Mouse (Mus musculus) liver, postnatal 0 days (tissue): Measurements from ENCODE around the gene Ccdc78.

Experiments
- CTCF ChIP-seq: sonication (generic); IDR thresholded peaks from 2 replicates; pipeline ENCODE4 v1.5.1; 2016; ENCODE audit warnings: antibody characterized with exemption, low read depth
- EP300 ChIP-seq: IDR thresholded peaks from 2 replicates; pipeline ENCODE4 v1.6.1; 2016; ENCODE audit warnings: antibody characterized with exemption, low read depth, mild to moderate bottlenecking

DNA sequence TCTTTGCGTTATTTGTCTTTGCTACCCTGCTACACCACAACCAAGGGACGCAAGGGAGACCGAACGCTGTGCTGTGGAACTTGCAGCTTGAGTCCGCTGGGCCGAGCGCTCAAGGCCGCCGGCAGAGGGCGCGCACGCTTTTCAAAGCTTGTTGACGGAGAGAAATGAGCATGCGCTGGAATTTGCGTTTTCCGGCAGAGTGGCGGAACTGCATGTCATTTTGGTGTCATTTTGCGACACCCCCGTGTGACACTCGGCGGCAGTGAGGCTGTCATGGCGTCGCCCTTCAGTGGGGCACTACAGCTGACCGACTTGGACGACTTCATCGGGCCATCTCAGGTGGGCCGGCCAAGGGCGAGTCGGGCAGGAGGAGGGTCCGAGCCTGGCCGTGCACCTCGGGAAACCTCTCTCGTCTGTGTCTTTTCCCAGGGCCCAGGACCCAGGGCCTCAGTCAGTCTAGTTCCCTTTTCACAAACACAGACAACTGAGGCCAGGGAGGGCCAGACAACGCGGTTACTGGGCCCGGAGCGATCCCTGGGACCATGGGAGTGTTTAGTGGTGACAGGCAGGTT lies 12.7 kb upstream of the Ccdc78 start, which contains the start of gene Narfl:
- TF ChIP-seq CTCF = peak; percentile 100
- no peak for TF ChIP-seq EP300
